Mouse (Mus musculus) megakaryocyte, embryonic 14.5 days (primary cell): ENCODE results near the gene Sec24d.

Experiments
- FLI1 ChIP-seq: IDR thresholded peaks from 2 replicates; pipeline ENCODE4 v1.6.1; 2012; ENCODE audit warnings: low read length, inconsistent platforms, mixed read lengths
- GATA1 ChIP-seq: IDR thresholded peaks from 3 replicates; pipeline ENCODE4 v1.6.1; 2012; ENCODE audit warnings: mixed read lengths, low read length, inconsistent platforms, borderline replicate concordance

GRCm38 (mm10) chr3:123235921-123236320, 31.3 kb upstream of the Sec24d start, which contains the start of gene Synpo2:
- TF ChIP-seq GATA1: no peak
- TF ChIP-seq FLI1: no peak
